Mouse (Mus musculus): ENCODE results near the gene Hoxb5. TPM values are rescaled to one million over a fixed set of nuclear protein-coding genes. Genes with fewer than 3 reads are reported as not detected.

Gene Hoxb5
- polyA plus RNA-seq, 1 experiment from 2014 or later = 216 TPM

DNA sequence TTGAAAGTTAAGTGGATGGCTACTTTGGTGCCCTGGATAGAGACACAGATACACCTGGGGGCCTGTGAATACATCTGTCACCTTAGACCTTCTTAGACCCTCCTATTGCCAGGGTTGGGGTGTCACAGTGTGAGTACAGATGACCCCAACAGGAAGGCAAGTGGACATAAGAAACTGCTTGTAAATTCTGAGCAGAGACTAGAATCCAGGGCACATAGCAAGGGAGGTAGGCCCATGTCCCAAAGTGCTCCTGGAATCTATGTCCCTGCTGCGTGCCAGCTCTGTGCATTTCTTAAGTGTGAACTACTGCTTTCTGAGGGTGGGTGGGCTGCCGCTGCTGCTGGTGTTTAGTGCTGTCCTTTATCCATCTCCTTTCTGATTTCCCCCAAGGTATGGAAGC, 47.7 kb downstream of the Hoxb5 start:
- Histone ChIP-seq H3K27ac (peak overlapping the region; percentile 100), H3K27me3 (peaks cover 51% of the 10 kb centered on the region), H3K4me1 (replicated peaks) (peaks cover 49% of the 10 kb centered on the region), H3K4me3 (peak overlapping the region; percentile 81), H3K36me3 (peaks cover 10% of the 10 kb centered on the region), H3K9me3 (no peaks in the 10 kb centered on the region), H3K4me2 (peak overlapping the region; percentile 80), H3K9ac (peak overlapping the region; percentile 100)
- 2% methylated on average over 2 of the region's 2 CpGs for WGBS
- no peak for ATAC-seq (ENCODE audit: low FRiP score)

DNA sequence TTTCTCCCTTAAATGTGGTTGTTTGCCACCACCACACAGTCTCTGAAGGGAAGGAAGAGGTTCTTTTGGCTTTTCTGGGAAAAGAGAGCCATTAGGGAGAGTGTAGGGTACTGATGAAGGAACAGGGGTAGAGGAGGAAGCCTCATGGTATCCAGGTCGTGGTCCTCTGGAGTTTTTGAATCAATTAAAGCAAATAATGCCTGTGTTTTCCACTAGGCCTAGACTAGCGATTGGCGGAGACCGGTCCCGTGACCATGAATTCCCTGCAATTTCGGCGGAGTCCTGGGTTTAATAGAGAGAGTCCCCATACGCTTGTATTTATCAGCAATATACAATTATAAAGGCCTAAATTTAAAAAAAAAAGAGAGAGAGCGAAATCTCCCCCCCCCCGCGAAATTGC, 48.2 kb downstream of the Hoxb5 start:
- Histone ChIP-seq H3K9me3 (no peaks in the 10 kb centered on the region), H3K4me1 (replicated peaks) (peaks cover 49% of the 10 kb centered on the region), H3K4me3 (peak overlapping the region; percentile 81), H3K9ac (peak overlapping the region; percentile 100), H3K36me3 (peaks cover 5% of the 10 kb centered on the region), H3K27me3 (peaks cover 48% of the 10 kb centered on the region), H3K4me2 (peak overlapping the region; percentile 80), H3K27ac (peak overlapping the region; percentile 100)
- peak; percentile 59 for ATAC-seq (ENCODE audit: low FRiP score)
- 3% methylated on average over 11 of the region's 11 CpGs for WGBS

DNA sequence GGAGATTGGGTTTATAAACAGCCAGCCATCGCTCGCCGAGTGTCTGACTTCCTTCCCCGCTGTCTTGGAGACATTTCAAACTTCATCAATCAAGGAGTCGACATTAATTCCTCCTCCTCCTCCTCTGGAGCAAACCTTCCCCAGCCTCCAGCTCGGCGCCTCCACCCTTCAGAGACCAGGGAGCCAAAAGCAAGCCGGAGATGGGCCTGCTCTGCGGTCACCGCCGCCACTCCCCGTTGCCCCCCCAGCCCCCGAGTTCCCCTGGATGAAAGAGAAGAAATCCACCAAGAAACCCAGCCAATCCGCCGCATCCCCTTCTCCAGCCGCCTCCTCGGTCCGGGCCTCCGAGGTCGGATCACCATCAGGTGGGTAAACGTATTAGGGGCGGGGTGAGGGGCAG, 48.7 kb downstream of the Hoxb5 start:
- Histone ChIP-seq H3K36me3 (peaks cover 5% of the 10 kb centered on the region), H3K27me3 (peaks cover 49% of the 10 kb centered on the region), H3K27ac (peak overlapping the region; percentile 100), H3K9me3 (no peaks in the 10 kb centered on the region), H3K9ac (peak overlapping the region; percentile 100), H3K4me2 (peak overlapping the region; percentile 80), H3K4me3 (peak overlapping the region; percentile 81), H3K4me1 (replicated peaks) (peaks cover 46% of the 10 kb centered on the region)
- WGBS = under 1% methylated on average over 22 of the region's 22 CpGs
- peak; percentile 50 for ATAC-seq (ENCODE audit: low FRiP score)

DNA sequence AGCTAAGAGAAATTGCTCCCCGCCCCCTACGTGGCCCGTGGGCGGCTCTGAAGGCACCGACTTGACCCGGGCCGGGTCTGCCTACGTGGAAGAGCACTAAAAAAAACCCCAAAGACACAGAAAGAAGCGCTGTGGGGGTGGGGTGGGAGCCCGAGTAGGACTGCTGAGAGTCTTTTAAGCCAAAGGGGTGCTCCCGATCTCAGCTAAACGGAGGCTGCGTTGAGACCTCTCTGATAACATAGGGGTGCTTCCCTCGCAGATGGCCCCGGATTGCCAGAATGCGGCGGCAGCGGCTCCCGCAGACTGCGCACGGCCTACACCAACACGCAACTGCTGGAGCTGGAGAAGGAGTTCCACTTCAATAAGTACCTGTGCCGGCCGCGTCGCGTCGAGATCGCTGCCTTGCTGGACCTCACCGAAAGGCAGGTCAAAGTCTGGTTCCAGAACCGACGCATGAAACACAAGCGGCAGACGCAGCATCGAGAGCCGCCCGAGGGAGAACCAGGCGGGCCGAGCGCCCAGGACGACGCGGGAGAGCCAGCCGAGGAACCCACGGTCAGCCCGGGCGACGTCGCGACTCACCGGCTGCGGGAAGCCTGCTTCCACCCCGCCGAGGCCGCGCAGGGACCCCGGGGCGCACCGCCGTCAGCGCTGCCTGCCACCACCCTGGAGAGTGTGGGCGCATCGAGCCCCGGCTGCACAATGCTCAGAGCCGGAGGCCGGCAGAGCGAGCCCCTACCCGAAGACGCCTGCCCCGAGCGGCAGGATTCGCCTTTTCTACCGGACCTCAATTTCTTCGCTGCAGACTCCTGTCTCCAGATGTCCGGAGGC, 49.8 kb downstream of the Hoxb5 start:
- H3K4me1 ChIP-seq (replicated peaks) = peaks cover 40% of the 10 kb centered on the region
- H3K36me3 ChIP-seq = peaks cover 5% of the 10 kb centered on the region
- peak overlapping the region; percentile 81 for H3K4me3 ChIP-seq
- H3K4me2 ChIP-seq = peak overlapping the region; percentile 80
- ATAC-seq (ENCODE audit: low FRiP score) = no peak
- peak overlapping the region; percentile 100 for H3K27ac ChIP-seq
- WGBS = under 1% methylated on average over 63 of the region's 75 CpGs
- H3K27me3 ChIP-seq = peaks cover 54% of the 10 kb centered on the region
- peak overlapping the region; percentile 100 for H3K9ac ChIP-seq
- no peaks in the 10 kb centered on the region for H3K9me3 ChIP-seq

DNA sequence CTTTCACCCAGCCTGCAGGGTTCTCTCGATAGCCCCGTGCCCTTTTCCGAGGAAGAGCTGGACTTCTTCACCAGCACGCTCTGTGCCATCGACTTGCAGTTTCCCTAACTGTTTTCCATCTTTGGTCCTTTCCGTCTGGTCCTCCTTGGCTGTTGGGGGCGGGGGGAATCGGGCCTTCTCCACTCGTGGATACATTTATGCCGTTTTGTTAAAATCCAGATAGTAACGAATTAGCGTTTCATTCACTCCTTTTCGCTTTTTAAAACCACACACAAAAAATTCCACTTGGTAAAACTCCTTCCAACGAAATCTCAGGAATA, 50.3 kb downstream of the Hoxb5 start:
- Histone ChIP-seq H3K9ac (peak overlapping the region; percentile 100), H3K27me3 (peaks cover 56% of the 10 kb centered on the region)
- WGBS = under 1% methylated on average over 14 of the region's 14 CpGs

DNA sequence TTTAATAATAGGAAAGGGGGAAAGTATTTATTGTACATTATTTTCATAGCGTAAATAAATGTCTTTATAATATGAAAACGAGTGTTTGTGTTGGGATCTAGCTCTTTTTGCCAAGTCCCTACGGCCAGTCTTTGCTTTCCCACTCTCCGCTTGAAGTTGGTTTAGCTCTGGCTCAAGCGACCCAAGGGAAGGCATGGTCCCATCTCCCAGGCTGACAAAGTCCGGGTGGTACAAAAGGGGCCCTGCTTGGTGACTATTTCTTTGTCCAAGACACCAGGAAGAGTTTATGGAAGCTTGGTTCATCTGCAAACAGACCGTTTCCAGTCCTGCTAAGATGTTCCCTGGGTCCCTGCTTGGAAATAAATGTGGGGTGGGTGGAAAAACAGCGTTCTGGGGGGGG, 50.8 kb downstream of the Hoxb5 start:
- no peak for ATAC-seq (ENCODE audit: low FRiP score)
- Histone ChIP-seq H3K27ac (peak overlapping the region; percentile 100), H3K4me2 (peak overlapping the region; percentile 80), H3K9ac (peak overlapping the region; percentile 100), H3K36me3 (peaks cover 5% of the 10 kb centered on the region), H3K4me1 (replicated peaks) (peaks cover 29% of the 10 kb centered on the region), H3K27me3 (peaks cover 60% of the 10 kb centered on the region), H3K9me3 (no peaks in the 10 kb centered on the region), H3K4me3 (peak overlapping the region; percentile 81)
- 2% methylated on average over 8 of the region's 8 CpGs for WGBS

More for the DNA sequence above, 50.3 kb downstream of the Hoxb5 start:
- H3K4me2 ChIP-seq = peak overlapping the region; percentile 80
- no peak for ATAC-seq (ENCODE audit: low FRiP score)
- H3K27ac ChIP-seq = peak overlapping the region; percentile 100
- H3K4me3 ChIP-seq = peak overlapping the region; percentile 81
- H3K4me1 ChIP-seq (replicated peaks) = peaks cover 34% of the 10 kb centered on the region
- H3K9me3 ChIP-seq = no peaks in the 10 kb centered on the region
- H3K36me3 ChIP-seq = peaks cover 5% of the 10 kb centered on the region

DNA sequence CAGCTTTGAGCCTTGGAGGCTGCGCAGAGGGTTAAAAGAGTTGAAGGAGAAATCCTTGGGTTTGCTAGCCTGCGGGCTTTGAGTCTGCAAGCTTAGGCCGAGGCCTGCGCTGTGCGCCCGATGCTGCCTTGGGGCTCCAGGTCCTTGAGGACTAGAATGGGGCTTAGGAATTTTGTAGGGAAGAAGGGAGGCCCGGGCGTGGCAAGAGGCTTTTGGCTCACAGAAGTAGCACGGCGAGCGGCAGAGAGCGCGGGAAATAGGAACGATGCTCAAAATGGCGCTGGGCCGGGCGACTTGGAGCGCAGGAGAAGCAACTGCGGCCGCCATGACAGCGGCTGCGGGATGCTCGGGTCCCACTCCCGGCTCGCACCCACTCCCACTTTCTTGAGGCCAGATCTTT, 51.2 kb downstream of the Hoxb5 start:
- Histone ChIP-seq H3K4me2 (peak overlapping the region; percentile 80), H3K36me3 (peaks cover 5% of the 10 kb centered on the region), H3K9me3 (no peaks in the 10 kb centered on the region), H3K27me3 (peaks cover 57% of the 10 kb centered on the region), H3K27ac (peak overlapping the region; percentile 100), H3K9ac (peak overlapping the region; percentile 100), H3K4me3 (peak overlapping the region; percentile 81), H3K4me1 (replicated peaks) (peaks cover 25% of the 10 kb centered on the region)
- WGBS = under 1% methylated on average over 25 of the region's 25 CpGs
- ATAC-seq (ENCODE audit: low FRiP score) = no peak

DNA sequence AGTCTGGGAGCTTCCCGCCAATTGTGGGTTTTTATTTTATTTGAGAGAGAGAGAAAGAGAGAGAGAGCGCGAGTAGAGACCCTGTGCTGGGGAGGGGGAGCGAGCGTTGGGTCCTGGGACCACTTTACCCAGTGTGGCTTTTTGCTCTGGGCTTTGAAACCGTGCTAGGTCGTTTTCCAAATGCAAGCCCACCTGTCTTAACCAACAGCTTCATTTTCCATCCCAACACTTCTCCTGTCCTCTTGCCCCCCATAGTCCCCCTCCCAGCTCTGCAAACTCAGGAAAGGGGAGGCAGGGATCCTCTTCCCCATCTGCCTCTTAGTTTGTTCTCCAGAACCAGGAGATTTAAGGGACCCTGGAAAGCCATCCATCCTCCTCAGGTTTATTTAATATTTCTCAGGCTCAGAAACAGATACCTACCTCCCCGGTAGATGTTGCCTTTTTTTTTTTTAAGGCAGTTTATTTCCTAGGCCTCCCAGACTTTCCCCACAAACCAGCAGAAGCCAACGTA, 51.7 kb downstream of the Hoxb5 start:
- Histone ChIP-seq H3K4me3 (peak overlapping the region; percentile 81), H3K4me2 (peak overlapping the region; percentile 80), H3K36me3 (peaks cover 5% of the 10 kb centered on the region), H3K9ac (peak overlapping the region; percentile 100), H3K27me3 (peaks cover 52% of the 10 kb centered on the region), H3K27ac (peak overlapping the region; percentile 100), H3K9me3 (no peaks in the 10 kb centered on the region), H3K4me1 (replicated peaks) (peaks cover 20% of the 10 kb centered on the region)
- no peak for ATAC-seq (ENCODE audit: low FRiP score)
- 4% methylated on average over 9 of the region's 9 CpGs for WGBS

MicroRNAs within 50 kb of the gene (microRNA counts, 519-probe panel; counts per million panel counts)
- microRNA mmu-miR-10a = 5,299 counts per million, percentile 90 among the panel's probes with 10 or more counts
- microRNA mmu-miR-196a = 51.3 counts per million

Small RNA genes within 50 kb of the gene (microRNA-seq; reads per million reads assigned to microRNA genes)
- gene Mir10a (97,277 reads per million, percentile 100 among the genes with 10 or more reads in this experiment), gene Mir196a-1 (not detected)

Other genes with a start within 250 kb of the Hoxb5 start
- 31.0 and 31.7 TPM in 2 replicates for gene Ube2z, start 237.9 kb upstream of the Hoxb5 start, polyA plus RNA-seq (2015; fragmentation: Nextera tagmentation; extraction: Ambion mirVana)
- gene Atp5g1, start 227.7 kb upstream of the Hoxb5 start, polyA plus RNA-seq (2015; fragmentation: Nextera tagmentation; extraction: Ambion mirVana) = 530 and 549 TPM in 2 replicates
- gene Calcoco2, start 191.4 kb upstream of the Hoxb5 start, polyA plus RNA-seq (2015; fragmentation: Nextera tagmentation; extraction: Ambion mirVana) = not detected in 2 replicates
- 0.22 and 0.26 TPM in 2 replicates for gene Ttll6, start 169.6 kb upstream of the Hoxb5 start, polyA plus RNA-seq (2015; fragmentation: Nextera tagmentation; extraction: Ambion mirVana)
- gene Hoxb13, start 109.0 kb upstream of the Hoxb5 start, polyA plus RNA-seq (2015; fragmentation: Nextera tagmentation; extraction: Ambion mirVana) = not detected in 2 replicates
- gene Hoxb9, start 31.9 kb upstream of the Hoxb5 start, polyA plus RNA-seq (2015; fragmentation: Nextera tagmentation; extraction: Ambion mirVana) = 4.8 and 7.2 TPM in 2 replicates
- 19.2 and 27.2 TPM in 2 replicates for gene Hoxb8, start 21.4 kb upstream of the Hoxb5 start, polyA plus RNA-seq (2015; fragmentation: Nextera tagmentation; extraction: Ambion mirVana)
- gene Hoxb7, start 16.7 kb upstream of the Hoxb5 start, polyA plus RNA-seq (2015; fragmentation: Nextera tagmentation; extraction: Ambion mirVana) = 21.5 and 33.2 TPM in 2 replicates
- gene Hoxb6, start 10.9 kb upstream of the Hoxb5 start, polyA plus RNA-seq (2015; fragmentation: Nextera tagmentation; extraction: Ambion mirVana) = 81.9 and 132 TPM in 2 replicates
- 9.5 and 11.3 TPM in 2 replicates for gene Hoxb4, start 14.9 kb downstream of the Hoxb5 start, polyA plus RNA-seq (2015; fragmentation: Nextera tagmentation; extraction: Ambion mirVana)
- gene Hoxb3, start 20.0 kb downstream of the Hoxb5 start, polyA plus RNA-seq (2015; fragmentation: Nextera tagmentation; extraction: Ambion mirVana) = 11.9 and 14.5 TPM in 2 replicates
- 38.6 and 47.2 TPM in 2 replicates for gene Hoxb2, start 47.2 kb downstream of the Hoxb5 start, polyA plus RNA-seq (2015; fragmentation: Nextera tagmentation; extraction: Ambion mirVana)
- 0.30 and 0.74 TPM in 2 replicates for gene Hoxb1, start 62.4 kb downstream of the Hoxb5 start, polyA plus RNA-seq (2015; fragmentation: Nextera tagmentation; extraction: Ambion mirVana)
- gene Skap1, start 161.3 kb downstream of the Hoxb5 start, polyA plus RNA-seq (2015; fragmentation: Nextera tagmentation; extraction: Ambion mirVana) = 6.3 and 6.9 TPM in 2 replicates